Mouse (Mus musculus) embryonic facial prominence, embryonic 11.5 days (tissue): ENCODE results near the gene Rfxank. TPM values are rescaled to one million over a fixed set of nuclear protein-coding genes. Genes with fewer than 3 reads are reported as not detected.

Experiments
- ATAC-seq: fragments of 200-750 bp; cut with Nextera tagmentation; replicated peaks from 2 replicates; pipeline ENCODE4 v1.8.0; 2017; ENCODE audit warnings: low read depth; ENCODE audit not compliant: insufficient number of reproducible peaks, low FRiP score, low TSS enrichment
- DNase-seq: peaks from one replicate; pipeline ENCODE4 v3.0.0-alpha.2; 2015; ENCODE audit warnings: low spot score
- H3K27ac ChIP-seq: fragments of 300-500 bp; sonication (generic); replicated peaks from 2 replicates; pipeline ENCODE4 v1.5.1; 2014; ENCODE audit warnings: mild to moderate bottlenecking, low read depth, low read length, control low read depth
- H3K27me3 ChIP-seq: fragments of 300-500 bp; sonication (generic); 2 replicates; pipeline ENCODE4 v1.6.1; 2014; ENCODE audit warnings: mild to moderate bottlenecking, low read length, moderate library complexity, mixed read lengths; ENCODE audit not compliant: control insufficient read depth, insufficient read depth
- H3K36me3 ChIP-seq: fragments of 300-500 bp; sonication (generic); replicated peaks from 2 replicates; pipeline ENCODE4 v1.6.1; 2014; ENCODE audit warnings: low read depth, mild to moderate bottlenecking, low read length, moderate library complexity, mixed read lengths; ENCODE audit not compliant: control insufficient read depth, insufficient read depth
- H3K4me1 ChIP-seq: fragments of 300-500 bp; sonication (generic); 2 replicates; pipeline ENCODE4 v1.6.1; 2014; ENCODE audit warnings: low read length, mixed read lengths; ENCODE audit not compliant: control insufficient read depth, insufficient read depth
- H3K4me2 ChIP-seq: fragments of 300-500 bp; sonication (generic); 2 replicates; pipeline ENCODE4 v1.6.1; 2014; ENCODE audit warnings: low read depth, mild to moderate bottlenecking, control low read depth, low read length, moderate library complexity
- H3K4me3 ChIP-seq: fragments of 300-500 bp; sonication (generic); 2 replicates; pipeline ENCODE4 v1.5.1; 2014; ENCODE audit warnings: low read depth, low read length, control low read depth
- H3K9ac ChIP-seq: fragments of 300-500 bp; sonication (generic); replicated peaks from 2 replicates; pipeline ENCODE4 v1.6.1; 2014; ENCODE audit warnings: mild to moderate bottlenecking, control low read depth, low read length
- H3K9me3 ChIP-seq: fragments of 300-500 bp; sonication (generic); replicated peaks from 2 replicates; pipeline ENCODE4 v1.6.1; 2016; ENCODE audit warnings: mild to moderate bottlenecking, low read length, inconsistent platforms, mixed read lengths; ENCODE audit not compliant: control insufficient read depth
- WGBS: fragments of 180-500 bp; shearing (Covaris S2); extraction: QIAGEN DNeasy Blood & Tissue Kit; methylation state at CpG from one replicate; pipeline ENCODE4 v1.1.7; 2014; 5-methylcytosine and 5-hydroxymethylcytosine counted together
- polyA plus RNA-seq: library from polyadenylated mRNA; unstranded; fragments of >200 nt; fragmentation: Nextera tagmentation; extraction: Ambion mirVana; gene quantifications from 2 replicates; pipeline ENCODE4 v1.2.1, GENCODE M21; 2014

The Rfxank gene
- polyA plus RNA-seq, 1 experiment from 2014 or later: 17.0 TPM

GRCm38 (mm10) chr8:70137890-70138289 is 1.1 kb downstream of the Rfxank start:
- Histone ChIP-seq H3K27ac (no peak overlapping the region), H3K4me3 (peak overlapping the region; percentile 78; the same call in 1 of the 2 replicates), H3K9me3 (no peaks in the 10 kb centered on the region), H3K36me3 (peaks cover 7% of the 10 kb centered on the region), H3K9ac (peak overlapping the region; percentile 52), H3K4me1 (peaks cover 5% of the 10 kb centered on the region), H3K27me3 (no peaks in the 10 kb centered on the region), H3K4me2 (peak overlapping the region; percentile 55)
- 83% methylated on average over 4 of the region's 4 CpGs for WGBS
- no peak for DNase-seq
- no peak for ATAC-seq

- Histone ChIP-seq H3K27me3 (no peaks in the 10 kb centered on the region), H3K9me3 (no peaks in the 10 kb centered on the region), H3K4me1 (peaks cover 5% of the 10 kb centered on the region), H3K36me3 (peaks cover 5% of the 10 kb centered on the region), H3K4me2 (no peak overlapping the region), H3K9ac (no peak overlapping the region), H3K27ac (no peak overlapping the region), H3K4me3 (no peak overlapping the region)
- 90% methylated on average over 4 of the region's 4 CpGs for WGBS
- ATAC-seq (no peak), DNase-seq (no peak)
These were observed 2.4 kb downstream of the Rfxank start for GRCm38 (mm10) chr8:70136591-70136990.

- H3K4me1 ChIP-seq: peaks cover 2% of the 10 kb centered on the region
- H3K9me3 ChIP-seq: no peaks in the 10 kb centered on the region
- no peak overlapping the region for H3K4me2 ChIP-seq
- no peak overlapping the region for H3K4me3 ChIP-seq
- no peak for ATAC-seq
- peaks cover 5% of the 10 kb centered on the region for H3K36me3 ChIP-seq
- no peak for DNase-seq
- no peak overlapping the region for H3K9ac ChIP-seq
- H3K27ac ChIP-seq: no peak overlapping the region
- H3K27me3 ChIP-seq: no peaks in the 10 kb centered on the region
- WGBS: 92% methylated on average over 9 of the region's 9 CpGs
These were observed 4.0 kb downstream of the Rfxank start for GRCm38 (mm10) chr8:70134931-70135330.

GRCm38 (mm10) chr8:70134086-70134485 is 4.9 kb downstream of the Rfxank start:
- peaks cover 2% of the 10 kb centered on the region for H3K4me1 ChIP-seq
- no peak overlapping the region for H3K4me2 ChIP-seq
- no peak for ATAC-seq
- H3K27ac ChIP-seq: no peak overlapping the region
- no peak overlapping the region for H3K4me3 ChIP-seq
- 92% methylated on average over 5 of the region's 5 CpGs for WGBS
- DNase-seq: no peak
- H3K27me3 ChIP-seq: no peaks in the 10 kb centered on the region
- no peak overlapping the region for H3K9ac ChIP-seq
- peaks cover 5% of the 10 kb centered on the region for H3K36me3 ChIP-seq
- no peaks in the 10 kb centered on the region for H3K9me3 ChIP-seq

- WGBS: 1% methylated on average over 37 of the region's 37 CpGs
- no peaks in the 10 kb centered on the region for H3K9me3 ChIP-seq
- peak within 1 kb of the TSS; percentile 65 for H3K4me3 ChIP-seq
- H3K27me3 ChIP-seq: no peaks in the 10 kb centered on the region
- H3K9ac ChIP-seq: peak within 1 kb of the TSS; percentile 69
- H3K4me2 ChIP-seq: peak within 1 kb of the TSS; percentile 78
- no peaks in the 10 kb centered on the region; the same call in 1 of the 2 replicates for H3K4me1 ChIP-seq
- DNase-seq: peak; percentile 91
- H3K36me3 ChIP-seq: peaks cover 5% of the 10 kb centered on the region
- ATAC-seq: peak; percentile 76
- no peak within 1 kb of the TSS for H3K27ac ChIP-seq
These were observed 7.6 kb downstream of the Rfxank start, which contains the start of gene Nr2c2ap for GRCm38 (mm10) chr8:70131166-70131883. Gene Nr2c2ap, plus strand, starts transcription at chr8:70131333.

- Histone ChIP-seq H3K9me3 (no peaks in the 10 kb centered on the region), H3K27ac (no peak overlapping the region), H3K27me3 (no peaks in the 10 kb centered on the region), H3K4me2 (no peak overlapping the region), H3K4me3 (no peak overlapping the region), H3K9ac (no peak overlapping the region), H3K4me1 (no peaks in the 10 kb centered on the region; the same call in 1 of the 2 replicates), H3K36me3 (peaks cover 5% of the 10 kb centered on the region)
- ATAC-seq (no peak), DNase-seq (no peak)
- 95% methylated on average over 3 of the region's 3 CpGs for WGBS
These were observed 8.9 kb downstream of the Rfxank start for GRCm38 (mm10) chr8:70130066-70130465.

- no peak for DNase-seq
- H3K36me3 ChIP-seq: no peaks in the 10 kb centered on the region; the same call in none of the 2 replicates
- 61% methylated on average over 9 of the region's 9 CpGs for WGBS
- no peaks in the 10 kb centered on the region; the same call in 1 of the 2 replicates for H3K4me1 ChIP-seq
- no peaks in the 10 kb centered on the region for H3K9me3 ChIP-seq
- H3K27ac ChIP-seq: no peak overlapping the region
- ATAC-seq: no peak
- no peaks in the 10 kb centered on the region for H3K27me3 ChIP-seq
- no peak overlapping the region for H3K9ac ChIP-seq
- no peak overlapping the region for H3K4me3 ChIP-seq
- H3K4me2 ChIP-seq: no peak overlapping the region
These were observed 9.5 kb downstream of the Rfxank start for GRCm38 (mm10) chr8:70129309-70129952.

GRCm38 (mm10) chr8:70128435-70128834 is 10.5 kb downstream of the Rfxank start:
- Histone ChIP-seq H3K9me3 (no peaks in the 10 kb centered on the region), H3K4me1 (no peaks in the 10 kb centered on the region; the same call in 1 of the 2 replicates), H3K36me3 (no peaks in the 10 kb centered on the region), H3K9ac (no peak overlapping the region), H3K27me3 (no peaks in the 10 kb centered on the region), H3K4me3 (no peak overlapping the region), H3K27ac (no peak overlapping the region), H3K4me2 (no peak overlapping the region)
- no peak for DNase-seq
- WGBS: 75% methylated on average over 3 of the region's 3 CpGs
- ATAC-seq: no peak
